Mouse (Mus musculus) 416B (cell line): ENCODE results near the gene Dpm2.
A peak's percentile ranks its signal among the peaks of the same experiment; 100 is the strongest.

Source experiments
- DNase-seq: peaks from one replicate; pipeline ENCODE4 v3.0.0; 2011; ENCODE audit warnings: low read depth

Gene Dpm2

DNA sequence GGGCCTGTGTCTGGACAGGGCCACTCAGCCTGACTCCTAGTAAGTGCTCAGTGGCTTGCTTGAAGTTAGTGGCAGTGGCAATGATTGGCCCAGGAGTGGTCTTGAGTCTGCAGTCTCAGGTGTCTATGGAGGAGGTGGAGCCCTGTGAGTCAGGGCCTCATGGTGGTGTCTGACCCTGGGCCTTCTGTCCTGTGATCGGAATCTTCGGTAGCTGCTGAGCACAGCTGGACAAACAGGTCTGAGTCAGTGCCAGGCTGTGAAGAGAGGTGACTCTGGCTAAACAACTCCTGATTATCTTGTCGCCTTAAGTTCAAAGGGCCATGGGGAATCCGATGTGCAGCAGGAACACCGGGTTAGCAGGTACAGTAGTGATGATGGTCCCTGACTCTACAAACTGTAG is 23.3 kb upstream of the Dpm2 start:
- DNase-seq, result no peak

DNA sequence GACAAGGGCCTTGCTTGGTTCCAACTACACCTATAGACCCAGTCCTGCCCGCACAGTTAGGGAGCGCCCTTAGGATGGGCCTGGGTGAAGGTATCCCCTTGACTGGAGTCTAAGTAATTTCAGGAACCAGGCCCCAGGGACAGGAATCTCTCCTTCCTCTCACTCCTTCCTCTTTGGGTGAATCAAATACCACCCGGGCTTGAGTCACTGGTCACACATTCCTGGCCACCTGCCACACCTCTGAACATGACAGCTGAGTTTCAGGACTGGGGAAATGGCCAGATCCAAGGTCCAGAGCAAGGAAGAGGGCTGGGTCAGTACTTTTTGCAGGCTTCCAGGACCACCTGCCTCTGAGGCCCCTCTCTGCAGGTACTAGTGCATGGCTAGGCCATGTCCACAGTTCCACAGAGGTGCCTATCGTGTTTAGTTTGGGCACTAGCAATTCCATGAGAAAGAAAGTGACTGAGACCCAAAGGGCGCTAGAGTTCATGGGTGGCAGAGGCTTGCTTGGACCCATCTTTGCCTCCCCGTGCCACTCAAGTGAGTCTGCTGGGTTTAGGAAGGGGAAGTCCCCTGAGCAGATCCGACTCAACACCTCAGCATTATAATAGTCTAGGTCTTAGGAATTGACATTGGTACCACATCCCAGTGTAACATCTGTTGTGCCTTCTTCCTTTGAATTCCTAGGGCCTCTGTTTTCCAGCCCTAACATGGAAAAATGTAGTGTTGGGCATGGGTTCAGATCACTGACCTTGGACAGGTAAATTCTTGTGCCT is 22.5 kb upstream of the Dpm2 start:
- peak; percentile 63 for DNase-seq

DNA sequence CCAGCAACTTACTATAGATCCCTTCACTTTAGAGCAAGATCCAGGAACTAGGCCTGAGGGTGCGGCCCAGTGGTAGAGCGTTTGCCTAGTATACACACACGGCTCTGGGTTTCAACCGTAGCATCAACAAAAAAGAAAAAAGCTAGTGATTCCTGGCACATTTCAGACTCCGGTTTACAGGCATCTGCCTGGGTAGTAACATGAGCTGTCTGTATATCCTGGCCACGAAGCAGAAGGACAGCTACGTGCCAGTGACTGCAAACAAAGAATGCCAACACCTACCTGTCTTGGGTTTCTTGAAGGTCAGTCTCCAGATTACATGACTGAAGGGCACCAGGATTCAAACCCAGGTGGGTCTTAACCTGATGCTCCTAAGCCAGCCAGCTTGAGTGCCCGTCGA is 21.5 kb upstream of the Dpm2 start:
- no peak for DNase-seq

DNA sequence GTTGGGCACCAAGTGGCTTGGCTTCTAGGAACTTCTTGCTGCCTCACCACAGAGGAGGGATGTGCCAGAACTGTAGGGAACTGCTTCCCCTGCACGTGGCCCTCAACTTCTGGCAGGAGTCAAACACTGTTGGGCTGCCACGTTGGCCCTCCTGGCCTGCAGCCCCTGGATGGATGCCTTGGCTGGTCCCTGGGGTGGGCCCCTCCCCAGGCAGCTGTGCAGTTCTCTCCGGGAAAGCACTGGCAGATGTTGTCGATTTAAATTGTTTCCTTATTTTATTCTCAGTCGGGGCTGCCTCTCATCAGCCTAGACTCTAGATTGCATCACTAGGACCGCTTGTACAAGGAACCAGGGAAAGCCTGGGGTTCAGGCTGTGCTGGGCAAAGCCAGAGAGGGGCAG is 20.9 kb upstream of the Dpm2 start:
- DNase-seq, result no peak

DNA sequence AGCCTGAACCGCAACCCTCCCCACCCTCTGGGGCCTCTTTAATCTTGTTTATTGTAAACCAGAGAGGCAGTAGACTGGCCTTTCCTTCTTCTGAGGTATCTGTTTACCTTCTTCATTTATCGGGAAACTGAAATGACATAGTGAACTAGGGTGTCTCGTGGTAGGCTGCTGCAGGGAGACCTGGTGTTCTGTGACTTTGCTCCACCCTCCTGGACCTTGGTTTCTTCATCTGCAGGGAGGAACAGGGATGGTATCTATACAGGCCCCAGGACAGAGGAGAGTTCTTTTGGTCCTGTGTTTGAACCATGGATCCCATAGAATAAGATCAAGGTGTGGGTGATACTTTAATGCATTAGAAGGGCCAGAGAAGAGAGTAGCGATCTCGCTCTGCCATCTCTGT is 19.4 kb upstream of the Dpm2 start:
- DNase-seq, result no peak

DNA sequence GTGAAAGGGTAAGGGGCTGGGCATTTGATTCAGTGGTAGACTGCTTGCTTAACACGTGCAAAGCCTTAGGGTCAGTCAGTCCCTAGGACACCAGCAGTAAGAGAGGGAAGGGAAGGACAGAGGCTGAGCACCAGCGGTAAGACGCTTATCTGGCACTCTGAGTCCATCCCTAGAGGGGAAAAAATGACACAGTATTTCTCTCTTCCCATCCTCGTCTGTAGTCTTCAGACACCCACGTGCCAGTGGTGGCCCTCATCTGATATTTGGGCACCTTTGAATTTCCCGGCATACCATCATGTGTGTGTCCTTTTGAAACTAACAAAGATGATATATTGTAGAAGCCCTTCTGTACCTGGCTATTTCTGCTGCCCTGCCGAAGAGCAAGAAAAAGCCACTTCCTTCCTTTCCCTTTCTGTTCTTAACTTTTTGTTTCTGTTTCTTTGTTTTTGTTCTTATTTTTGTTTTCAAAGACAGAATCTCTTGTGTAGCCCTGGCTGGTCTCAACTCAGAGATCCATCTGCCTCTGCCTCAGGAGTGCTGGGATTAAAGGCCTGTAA is 17.0 kb upstream of the Dpm2 start:
- DNase-seq, result peak; percentile 37

DNA sequence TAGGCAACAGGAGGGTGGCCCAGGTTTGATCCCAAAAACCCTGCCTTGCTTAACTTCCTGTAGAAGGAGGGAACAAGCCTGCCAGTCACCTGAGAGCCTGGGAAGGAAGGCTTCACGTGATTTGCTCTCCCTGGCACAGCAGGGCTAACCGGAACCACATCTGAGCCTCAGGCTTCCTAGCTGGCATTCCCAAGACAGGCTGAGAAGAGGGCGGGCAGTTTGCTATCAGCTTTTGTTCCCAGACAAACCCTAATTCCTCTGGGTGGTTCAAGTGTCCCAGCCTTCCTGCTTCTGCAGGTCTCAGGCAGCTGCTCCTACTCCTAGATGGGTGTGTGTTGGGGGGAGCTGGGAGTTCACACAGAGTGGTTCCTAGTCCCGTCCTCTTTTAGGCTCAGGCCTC is 15.2 kb upstream of the Dpm2 start:
- DNase-seq, result no peak

DNA sequence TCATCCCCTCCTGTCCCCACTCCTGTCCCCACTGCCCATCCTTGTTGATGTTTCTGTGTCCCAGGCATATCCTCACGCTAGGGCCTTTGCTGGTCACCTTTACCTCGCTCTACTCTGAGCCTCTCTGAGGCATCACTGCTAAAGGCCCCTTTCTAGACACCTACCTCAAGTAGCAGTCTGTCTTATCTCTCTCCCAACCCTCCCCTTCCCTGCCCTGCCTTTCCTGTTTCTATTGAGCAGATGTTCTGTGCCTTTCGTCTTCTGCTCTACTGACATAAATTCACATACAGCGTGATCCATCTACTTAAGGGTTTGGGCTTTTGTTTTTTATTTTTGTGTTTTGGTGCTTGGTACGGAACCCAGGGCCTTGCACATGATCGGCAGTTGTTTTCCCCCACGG is 14.6 kb upstream of the Dpm2 start:
- no peak for DNase-seq

DNA sequence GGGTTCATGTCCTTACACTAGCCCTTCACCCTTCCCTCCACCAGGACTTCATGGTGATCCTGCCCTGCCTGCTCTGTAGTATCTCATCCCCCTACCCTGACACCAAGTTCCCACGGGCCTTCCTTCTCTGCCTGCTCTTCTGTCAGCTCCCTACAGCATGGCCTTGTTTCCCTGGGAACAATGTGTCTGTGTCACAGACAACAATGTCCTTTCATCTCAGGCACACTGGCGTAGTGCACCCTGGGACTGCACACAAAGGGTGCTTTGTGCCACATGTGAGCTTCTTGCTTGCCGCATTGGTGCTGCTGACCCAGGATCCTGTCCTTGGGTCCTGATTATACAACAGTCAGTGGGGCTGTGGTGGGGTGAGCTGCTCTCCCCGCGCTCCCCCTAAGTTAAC is 11.1 kb upstream of the Dpm2 start:
- no peak for DNase-seq

DNA sequence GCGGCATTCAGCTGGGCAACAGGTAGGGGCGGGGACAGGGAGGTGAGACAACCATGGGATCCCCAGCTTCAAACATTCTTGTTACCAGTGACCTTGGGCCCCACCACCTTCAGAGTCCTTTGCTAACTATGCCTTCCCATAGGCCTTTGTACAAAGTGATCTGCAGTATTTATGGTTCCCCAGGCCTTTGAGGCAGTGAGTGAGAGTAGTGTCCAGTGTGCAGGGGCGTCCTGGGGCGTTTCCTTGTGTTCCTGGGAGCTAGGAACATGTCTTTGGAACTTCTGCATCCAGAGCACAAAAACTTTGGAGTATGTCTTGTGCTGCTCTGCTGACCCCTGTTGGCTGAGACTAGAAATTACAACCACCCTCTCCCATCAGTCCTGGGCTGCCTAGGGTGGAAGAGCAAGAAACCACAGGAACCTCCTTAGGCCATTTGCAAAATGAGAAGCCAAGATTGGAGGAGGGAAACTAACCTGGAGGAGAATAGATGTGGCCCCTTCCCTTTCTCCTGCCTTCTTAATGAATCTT is 4.1 kb upstream of the Dpm2 start:
- DNase-seq, result peak; percentile 83

DNA sequence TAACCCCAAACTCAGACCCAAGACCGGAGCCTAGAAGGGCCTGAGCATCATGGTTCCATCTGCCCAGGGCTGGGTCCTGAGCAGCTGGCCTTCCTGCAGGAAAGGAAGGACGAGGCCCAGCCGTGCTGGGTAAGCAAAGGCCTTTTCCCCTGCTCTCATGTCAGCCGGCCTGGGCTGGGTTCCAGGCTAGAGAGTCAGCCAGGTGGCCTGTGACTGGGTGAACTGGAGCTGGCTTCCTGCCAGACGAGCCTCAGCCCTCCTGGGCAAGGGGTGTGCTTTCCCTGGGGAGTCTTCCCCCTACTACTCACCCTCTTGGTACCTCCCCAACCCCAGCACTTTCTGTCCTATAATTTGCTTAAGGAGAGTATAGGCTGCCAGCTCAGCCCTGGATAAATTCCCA is 2.5 kb upstream of the Dpm2 start:
- no peak for DNase-seq

DNA sequence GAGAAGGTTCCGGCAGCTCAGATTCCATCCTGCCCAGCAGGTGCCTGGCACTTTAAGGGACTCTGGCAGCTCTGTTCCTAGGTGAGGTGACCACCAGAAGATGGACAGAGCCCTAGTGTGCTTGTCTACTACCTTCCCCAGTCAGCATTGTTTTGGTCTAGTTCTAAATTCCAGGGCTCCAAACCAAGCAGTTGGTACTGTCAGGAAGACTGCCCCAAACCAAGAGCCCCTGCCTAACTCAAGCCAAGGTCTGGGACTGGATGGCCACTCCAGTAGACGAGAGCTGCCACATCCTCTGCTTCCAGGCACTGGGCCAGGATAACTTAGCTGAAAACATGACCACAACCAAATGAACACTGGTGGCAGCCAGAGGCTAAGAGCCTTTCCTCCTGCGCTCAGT is 1.7 kb upstream of the Dpm2 start:
- DNase-seq, result no peak

DNA sequence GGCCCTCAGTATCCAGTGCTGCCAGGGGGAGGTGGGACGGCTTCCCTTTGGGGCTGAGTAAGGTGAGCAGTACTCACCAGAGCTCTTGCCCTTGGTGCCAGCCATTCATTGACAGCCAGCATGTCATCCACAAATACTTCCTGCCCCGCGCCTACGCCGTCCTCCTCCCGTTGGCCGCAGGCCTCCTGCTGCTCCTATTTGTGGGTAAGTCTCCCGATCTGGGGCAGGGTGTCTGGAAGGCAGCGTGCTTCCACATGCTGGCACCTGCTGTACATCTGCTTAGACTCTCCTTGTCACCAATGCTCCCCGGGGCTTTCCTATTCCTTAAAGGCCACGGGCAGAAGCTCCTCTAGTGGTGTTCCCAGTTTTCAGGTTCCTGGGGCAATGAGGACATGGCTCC is 1.5 kb downstream of the Dpm2 start:
- no peak for DNase-seq

DNA sequence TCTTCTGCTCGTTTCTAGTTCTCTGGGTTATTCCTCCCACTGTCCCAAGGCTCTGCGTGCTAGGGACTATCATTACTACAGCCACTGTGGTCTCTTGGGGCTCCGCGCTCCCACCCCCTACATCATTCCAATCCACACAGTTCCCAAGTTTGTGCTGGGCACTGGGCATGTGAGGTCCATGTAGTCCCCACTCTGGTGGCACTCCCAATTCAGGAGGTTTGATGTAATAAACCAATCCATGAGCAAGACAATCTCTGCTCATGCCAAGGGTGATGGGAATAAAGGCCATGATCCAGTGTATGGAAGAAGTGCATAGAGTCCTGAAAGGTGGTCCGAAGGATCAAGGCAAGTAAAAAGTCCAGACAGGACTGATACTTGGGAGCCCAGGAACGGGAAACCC is 3.8 kb downstream of the Dpm2 start, which contains the start of gene Pip5kl1:
Gene Pip5kl1 (plus strand): TSS at position 301 of the 400 bp plus-strand sequence.
- DNase-seq, result no peak

DNA sequence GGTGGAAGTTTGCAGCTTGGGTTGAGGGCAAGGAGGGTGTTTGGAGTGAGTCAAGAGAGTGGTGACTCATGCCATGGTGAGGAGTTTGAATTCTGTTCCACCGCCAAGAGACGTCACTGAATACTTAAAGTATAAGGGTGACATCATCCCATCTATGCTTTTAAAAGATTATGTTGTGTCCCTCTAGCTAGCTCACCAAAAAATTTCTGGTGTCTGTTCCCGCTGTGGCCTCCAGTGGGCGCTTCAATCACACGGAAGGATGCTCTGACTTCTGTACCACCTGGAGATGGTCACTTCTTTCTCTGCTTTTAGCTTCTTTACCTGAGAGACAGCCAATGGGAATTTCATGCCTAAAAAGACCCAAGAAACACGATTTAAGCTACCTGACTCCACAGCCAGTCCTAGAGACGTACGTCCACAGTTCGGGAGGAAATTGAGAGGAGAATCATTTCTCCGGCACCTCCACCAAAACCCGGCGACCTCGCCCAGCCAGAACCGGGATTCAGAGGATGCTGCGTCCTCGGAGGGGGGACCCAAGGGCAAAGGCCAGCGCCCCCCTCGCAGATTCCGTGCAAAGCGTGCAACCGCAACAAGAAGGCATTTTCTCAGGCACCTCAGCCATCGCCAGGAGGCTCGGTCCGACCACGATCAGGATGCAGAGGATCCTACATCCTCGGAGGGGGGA is 4.4 kb downstream of the Dpm2 start:
- DNase-seq, result peak; percentile 70

DNA sequence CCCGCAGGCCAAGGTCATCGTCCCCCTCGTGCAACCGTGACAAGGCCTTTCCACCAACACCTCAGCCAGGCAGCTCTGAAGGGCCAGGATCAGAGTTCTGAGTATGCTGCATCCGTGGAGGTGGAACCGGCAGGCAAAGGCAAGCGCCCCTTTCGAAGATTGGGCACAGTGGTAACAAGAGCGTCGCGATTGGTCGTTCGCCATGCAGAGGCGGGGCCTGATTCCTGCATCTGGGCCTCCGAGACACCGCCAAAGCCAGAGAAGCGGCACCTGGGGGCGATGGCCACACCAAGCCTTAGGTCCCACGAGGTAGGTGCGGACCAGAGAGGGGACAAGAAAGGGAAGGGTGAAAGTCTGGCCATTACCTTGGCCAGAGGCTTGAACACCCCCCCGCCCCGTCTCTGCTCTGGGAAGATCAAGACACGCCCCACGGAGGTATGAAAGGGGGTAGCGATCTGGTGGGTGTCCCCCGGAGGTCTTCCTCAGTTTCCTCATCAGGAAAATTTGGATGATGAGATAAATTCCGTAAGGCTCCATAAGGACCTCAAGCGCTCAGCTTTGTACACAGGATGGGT is 5.0 kb downstream of the Dpm2 start, which contains the start of gene 9430097D07Rik:
Gene 9430097D07Rik (minus strand): TSS at position 99 of the 575 bp plus-strand sequence.
- DNase-seq, result no peak

DNA sequence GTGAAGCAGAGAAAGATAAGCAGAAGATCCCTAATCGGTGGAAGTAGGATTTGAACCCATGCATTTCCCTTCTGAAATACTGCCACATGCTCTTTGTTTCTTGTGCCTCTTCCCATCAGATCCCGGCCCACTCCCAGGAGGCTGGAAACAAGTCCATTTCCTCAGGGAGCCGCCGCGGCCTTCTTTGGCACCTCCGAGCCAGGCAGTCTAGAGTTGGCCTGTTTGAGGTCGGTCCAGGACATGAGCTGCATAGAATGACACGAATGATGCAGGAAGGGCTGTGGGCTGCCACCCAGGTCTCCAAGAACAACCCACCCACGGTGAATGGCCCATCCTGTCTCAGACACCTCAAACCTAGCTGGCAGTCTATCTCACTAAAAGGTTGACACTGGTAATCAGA is 5.9 kb downstream of the Dpm2 start:
- no peak for DNase-seq

DNA sequence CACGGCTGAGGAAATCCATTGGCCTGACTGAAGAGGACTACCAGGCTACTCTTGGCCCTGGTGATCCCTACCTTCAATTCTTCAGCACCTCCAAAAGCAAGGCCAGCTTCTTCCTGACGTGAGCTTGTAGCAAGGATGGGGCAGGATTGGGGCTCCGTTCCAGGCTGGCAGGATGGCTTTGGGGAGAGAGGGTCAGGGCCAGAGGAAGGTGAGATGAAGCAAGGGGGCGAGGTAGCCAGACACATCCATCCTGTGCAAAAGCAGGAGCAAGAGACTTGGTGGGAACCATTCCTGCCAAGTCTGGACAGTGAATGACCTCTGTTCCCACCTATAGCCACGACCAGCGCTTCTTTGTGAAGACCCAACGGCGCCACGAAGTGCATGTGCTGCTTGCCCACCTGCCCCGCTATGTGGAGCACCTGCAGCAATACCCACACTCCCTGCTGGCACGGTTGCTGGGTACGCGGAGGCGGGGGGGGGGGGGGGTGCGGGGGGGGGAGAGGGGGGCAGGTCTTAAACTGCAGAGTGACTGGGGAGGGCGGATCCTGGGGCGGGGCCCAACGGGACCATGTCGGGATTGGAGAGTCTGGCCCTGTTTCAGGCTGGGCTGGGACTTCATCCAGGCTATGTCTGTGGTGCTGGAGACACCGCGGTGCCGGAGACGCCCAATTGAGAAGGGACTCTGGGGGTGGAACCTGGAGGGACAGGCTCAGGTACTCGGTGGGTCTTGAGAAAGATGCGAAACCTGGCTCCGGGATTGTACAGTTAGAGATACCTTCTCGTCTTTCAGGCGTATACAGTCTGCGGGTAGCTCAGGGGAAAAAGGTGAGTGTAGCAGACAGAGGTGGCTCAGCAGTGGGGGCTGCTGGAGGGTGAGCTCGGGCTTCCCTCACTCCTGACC is 7.7 kb downstream of the Dpm2 start:
- DNase-seq, result no peak

DNA sequence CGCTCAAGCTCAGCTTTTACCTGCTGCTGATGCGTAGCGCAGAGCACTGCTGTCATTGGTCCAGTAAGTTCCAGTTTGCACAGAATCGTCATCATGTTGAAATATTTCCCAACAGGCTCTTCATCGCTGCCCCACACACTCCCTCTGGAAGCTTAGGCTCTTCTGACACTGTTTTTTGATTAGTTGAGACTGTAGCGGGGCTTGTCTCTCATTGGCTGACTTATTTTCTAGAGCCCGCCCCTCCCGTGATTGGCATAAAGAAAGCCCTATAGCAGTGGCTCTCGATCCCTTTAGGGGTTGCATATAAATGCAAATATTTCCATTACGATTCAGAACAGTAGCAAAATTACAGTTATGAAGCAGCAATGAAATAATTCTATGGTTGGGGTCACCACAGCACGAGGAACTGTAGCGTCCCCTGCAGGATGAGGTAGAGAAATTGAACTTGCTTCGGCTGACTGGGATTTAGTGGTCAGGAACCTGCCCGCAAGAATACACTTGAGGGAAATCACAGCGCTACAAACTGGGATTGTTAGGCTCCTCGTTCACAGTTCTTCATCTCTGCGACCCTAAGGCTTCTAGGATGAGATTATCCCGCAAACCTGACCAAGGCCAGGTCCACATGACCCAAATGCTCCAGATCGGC is 10.9 kb downstream of the Dpm2 start:
- peak; percentile 93 for DNase-seq

DNA sequence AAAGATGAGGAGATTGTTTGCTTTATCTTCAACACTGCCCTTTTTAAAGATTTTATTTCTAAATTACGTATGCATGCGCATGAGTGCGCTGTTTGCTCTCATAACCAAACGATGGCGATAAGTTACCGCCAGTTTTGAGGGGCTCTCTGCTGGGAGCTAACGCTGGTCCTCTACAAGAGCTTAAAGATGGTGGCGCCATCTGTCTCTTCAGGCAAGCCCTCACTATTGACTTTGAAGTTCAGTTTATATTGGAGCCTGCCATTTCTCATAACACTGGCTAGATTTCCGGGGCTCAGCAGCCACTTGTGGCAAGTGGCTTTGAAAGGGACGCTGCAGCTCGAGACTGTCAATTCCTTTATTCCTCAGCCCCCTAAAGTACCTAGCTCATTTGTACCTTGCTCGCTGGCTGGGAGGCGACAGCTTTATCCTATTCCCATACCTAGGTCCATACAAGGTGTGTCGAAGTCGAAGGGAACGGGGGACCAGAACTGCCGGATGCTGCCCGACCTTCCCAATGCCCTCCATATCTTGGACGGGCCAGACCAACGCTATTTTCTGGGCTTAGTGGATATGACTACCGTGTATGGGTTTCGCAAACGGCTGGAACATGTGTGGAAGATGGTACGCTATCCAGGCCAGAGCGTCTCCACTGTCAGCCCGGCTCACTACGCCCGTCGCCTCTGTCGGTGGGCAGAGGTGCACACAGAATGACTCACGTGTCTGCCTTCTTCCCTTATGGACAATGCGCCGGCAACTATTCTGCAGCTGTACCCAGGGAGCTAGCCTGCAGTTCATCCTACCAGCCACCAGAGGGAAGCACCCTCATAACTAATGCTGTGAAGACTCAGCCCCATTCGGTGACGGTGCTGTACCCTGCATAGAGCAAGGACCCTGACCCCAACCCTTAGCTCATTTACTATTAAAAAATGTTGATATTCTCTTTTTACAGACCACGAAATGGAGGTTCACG is 12.5 kb downstream of the Dpm2 start:
- peak; percentile 92 for DNase-seq
